Mouse (Mus musculus) R1 (cell line): ENCODE measurements around the gene Tmem9.

Source experiments
- DNase-seq: peaks from one replicate; pipeline ENCODE4 v3.0.0-alpha.2; 2018; ENCODE audit warnings: low read depth, low spot score

The Tmem9 gene

GRCm38 (mm10) chr1:136030201-136030600 is 22.3 kb downstream of the Tmem9 start:
- DNase-seq, result no peak

DNA sequence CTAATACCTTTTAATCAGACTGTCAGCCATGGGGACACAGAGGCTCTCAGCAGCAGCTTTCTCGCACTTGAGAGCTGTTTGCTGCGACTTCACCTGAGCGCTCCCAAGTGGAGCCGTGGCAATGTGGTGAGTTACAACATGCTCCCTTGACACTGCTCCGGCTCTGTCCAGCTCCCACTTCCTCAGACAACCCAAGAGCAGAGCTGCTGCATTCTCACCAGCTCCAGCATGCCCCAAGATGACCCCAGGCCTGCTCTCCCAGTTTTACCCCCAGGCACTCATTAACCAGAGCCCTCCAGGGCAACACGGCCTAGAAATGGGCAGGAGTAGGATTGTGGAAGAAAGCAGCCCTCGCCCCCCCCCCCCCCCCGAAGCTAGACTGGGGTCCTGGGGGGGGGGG is 23.7 kb downstream of the Tmem9 start:
- DNase-seq, result no peak

DNA sequence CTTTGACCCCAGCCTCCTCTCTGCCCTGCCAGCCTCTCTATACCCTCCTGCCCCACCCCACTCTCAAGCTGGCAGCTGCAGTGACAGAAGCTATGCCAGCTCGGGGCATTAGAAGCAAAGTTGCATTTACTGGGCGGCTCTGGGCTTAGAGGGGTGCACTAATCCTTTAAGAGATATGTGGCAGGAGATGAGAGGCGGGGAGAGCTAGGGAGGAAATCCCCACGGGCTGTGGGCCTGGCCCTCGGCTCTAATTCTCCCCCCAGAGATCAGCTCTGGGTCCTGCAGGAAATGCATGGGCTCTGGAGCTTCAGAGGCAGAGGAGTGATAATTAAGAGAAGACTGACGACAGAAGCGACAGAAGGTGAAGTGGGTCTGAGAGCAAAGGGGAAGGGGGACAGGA is 25.0 kb downstream of the Tmem9 start:
- no peak for DNase-seq

GRCm38 (mm10) chr1:136038746-136039538 is 31.0 kb downstream of the Tmem9 start:
- DNase-seq, result no peak

DNA sequence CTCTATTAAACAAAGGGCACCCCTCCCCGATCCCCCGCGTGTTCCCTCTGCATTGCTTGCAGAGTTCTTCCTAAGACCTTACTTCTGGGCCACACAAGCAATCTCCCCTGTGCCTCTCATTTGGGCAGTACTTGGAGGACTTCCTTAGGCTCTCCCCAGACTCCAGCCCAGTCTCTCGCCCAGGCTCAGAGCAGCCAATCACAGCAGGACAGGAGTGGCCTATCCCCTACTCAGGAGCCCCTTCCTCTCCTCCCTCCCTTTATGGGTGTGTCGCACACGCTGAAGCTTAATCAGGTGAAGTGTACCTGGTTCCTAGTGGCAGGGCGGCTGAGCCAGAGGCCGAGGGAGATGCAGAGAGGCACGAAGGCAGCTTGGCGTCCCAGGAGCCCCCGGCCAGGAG is 32.5 kb downstream of the Tmem9 start:
- DNase-seq, result no peak

DNA sequence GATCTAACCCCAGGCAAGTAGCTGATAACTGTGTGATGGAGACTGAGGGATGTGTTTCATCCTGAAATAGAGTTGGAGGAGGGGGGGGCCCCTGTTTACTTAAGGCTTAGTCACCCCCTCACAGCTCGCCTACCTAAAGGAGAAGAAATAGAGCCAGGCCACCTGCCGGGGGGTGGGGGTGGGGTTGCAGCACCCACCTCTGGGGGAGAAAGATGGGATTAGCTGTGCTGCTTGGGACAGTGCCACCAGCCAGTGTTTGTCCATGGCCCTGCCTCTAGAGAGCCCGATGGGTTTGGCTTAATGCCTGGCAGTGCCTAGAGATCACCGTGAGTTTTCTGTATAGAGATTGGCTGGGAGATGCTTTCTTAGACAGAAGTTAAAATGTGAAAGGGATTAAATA is 32.9 kb downstream of the Tmem9 start:
- no peak for DNase-seq

GRCm38 (mm10) chr1:136045774-136046173 is 37.8 kb downstream of the Tmem9 start:
- peak; percentile 66 for DNase-seq

- DNase-seq, result peak; percentile 61
Observed at GRCm38 (mm10) chr1:136047432-136047831, 39.5 kb downstream of the Tmem9 start.

DNA sequence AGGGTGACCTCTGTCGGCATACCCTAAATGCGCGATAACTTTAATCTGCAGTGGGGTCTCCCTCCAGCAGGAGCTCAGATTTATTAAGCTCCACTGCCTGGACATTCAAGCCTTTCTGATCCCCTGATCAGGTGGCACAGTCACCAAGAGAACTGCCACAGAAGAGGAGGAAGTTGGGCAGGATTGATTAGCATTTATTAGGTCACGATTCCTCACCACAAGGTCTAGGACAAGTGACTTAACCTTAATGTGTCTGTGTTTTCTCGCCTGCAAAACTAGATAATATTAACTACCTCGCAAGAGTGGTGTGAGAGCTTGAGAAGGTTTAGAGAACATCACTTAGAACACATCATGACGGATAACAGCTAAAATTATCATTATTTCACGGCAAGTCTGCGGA is 39.9 kb downstream of the Tmem9 start:
- no peak for DNase-seq

DNA sequence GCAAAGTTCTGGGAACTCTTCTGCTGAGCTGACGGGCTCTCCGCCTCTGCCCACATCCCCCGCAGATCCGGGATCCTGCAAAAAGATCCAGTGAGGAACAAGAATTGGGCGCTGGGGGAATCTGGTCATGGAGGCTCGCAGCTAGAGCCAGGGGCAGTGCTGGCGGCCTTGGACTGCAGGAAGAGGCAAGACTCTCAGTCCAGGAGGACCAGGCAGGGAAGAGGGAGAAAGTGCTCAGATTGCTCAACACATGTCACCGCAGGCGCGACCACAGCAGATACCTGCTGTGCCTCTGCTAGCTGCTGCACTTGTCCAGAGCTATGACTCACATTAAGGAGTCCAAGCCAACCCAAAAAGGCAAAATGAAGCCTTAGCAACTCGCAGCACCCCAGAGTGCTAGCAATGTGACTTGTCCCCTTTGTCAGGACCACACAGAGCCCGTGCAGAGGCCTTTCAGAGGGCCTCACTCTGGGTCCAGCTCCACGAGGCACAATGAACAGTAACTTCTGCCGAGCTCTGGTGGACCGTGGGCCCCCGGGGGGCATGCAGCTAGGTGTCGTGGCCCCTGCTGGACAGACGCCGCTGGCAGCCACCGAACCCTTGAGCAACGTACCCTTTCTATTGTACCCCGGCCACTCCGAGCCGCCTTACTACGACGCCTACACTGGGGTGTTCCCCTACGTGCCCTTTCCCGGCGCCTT is 42.5 kb downstream of the Tmem9 start, which contains the start of gene Ascl5:
Ascl5 (plus strand) TSS at position 493 of the 701 bp plus-strand sequence.
- peak; percentile 13 for DNase-seq

GRCm38 (mm10) chr1:136051013-136051315 is 43.0 kb downstream of the Tmem9 start:
- DNase-seq, result peak; percentile 59

- peak; percentile 90 for DNase-seq
Observed at GRCm38 (mm10) chr1:136051465-136051864, 43.5 kb downstream of the Tmem9 start.

- no peak for DNase-seq
Observed at GRCm38 (mm10) chr1:136052547-136052946, 44.6 kb downstream of the Tmem9 start, which contains the start of gene Cacna1s. Cacna1s (plus strand) TSS chr1:136052750.

DNA sequence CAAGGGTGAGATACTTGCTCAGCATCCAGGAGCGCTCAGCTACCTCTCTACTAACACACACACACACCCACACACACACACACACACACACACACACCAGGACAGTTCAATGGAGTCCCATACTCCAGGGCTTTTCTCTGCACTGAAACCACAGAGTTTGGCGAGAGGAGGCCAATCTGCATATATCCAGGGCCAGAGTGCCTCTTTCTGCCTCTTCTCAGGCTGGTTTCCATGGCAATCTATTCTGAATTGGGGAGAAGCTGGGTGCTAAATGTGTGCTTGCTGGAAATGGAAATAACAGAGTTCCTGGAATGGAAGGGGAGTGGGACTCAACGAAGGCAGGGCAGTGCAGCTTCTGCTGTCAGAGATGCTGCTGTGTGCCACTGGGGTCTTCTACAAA is 47.8 kb downstream of the Tmem9 start:
- DNase-seq, result no peak

DNA sequence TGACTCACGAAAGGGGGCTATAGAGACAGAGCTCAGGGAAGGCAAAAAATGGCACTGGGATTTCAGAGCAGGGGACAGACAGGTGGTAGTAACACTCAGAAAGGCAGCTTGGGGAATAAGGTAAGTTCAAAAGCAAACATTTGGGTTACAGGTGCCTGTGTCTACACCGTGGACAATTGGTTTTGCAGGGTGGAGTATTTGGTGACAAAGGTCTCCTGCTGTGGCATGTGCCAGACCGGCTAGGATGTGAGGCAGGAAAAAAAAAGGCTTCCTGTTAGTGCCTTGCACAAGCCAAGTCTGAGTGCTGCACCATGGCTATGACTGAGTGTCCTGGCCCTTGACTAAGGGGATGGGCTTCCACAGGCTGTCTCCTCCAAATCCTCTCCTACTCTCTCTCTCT is 50.6 kb downstream of the Tmem9 start:
- DNase-seq, result no peak

DNA sequence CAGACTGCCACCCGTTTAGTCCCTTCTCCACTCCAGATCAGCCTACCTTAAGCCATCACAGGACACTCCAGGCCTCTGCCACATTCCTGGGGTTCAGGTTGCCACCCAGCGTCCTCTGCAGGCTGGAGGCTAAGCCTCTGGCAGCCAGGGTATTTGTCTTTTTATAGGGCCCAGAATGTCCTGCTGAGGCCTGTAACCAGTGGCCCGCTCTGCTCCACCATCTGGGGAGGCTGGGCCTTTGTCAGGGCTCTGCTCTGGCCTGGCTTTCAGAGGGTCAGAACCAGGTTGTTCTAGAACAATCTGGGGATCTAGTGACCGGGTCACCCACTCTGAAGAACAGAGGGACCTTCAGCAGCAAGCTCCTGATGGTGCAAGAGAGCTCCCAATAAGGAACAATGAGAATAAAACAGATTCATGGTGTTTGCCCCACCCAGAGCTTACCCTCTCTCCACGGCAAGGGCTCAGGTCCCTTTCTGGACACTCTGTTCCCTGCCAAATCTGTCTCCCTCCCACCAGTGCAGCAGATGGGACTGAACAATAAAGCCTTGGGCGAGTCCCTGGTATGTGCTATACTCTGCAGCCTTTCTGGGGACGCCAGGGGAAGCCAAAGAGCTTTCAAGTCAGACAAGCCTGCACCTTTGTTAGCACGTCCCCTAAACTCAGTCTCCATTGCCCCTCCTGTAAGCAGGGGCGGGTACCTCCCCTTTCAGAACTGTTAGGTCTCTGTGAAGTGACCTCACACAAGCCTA is 53.3 kb downstream of the Tmem9 start:
- DNase-seq, result no peak

- no peak for DNase-seq
Observed at GRCm38 (mm10) chr1:136061790-136062141, 53.8 kb downstream of the Tmem9 start.

DNA sequence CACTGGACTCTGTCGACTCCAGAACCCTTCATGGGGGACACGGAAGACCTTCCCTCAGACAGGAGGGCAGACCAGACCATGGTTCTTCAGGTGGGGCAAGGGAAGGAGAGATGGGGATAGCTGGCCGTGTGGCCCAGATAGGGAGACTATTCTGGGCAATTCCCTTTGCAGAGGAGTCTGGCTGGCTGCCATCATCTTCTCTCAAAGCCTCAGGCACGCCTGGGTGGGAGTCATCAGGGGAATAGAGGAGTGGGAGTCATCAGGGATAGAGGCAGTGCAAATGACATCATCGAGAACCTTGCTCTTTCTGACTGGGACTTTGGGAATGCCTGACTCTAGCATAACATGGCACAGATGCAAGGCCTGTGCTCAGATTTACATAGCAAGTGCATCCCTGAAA is 56.0 kb downstream of the Tmem9 start:
- no peak for DNase-seq

GRCm38 (mm10) chr1:136066621-136067020 is 58.7 kb downstream of the Tmem9 start:
- no peak for DNase-seq

- DNase-seq, result no peak
Observed at GRCm38 (mm10) chr1:136067579-136067978, 59.6 kb downstream of the Tmem9 start.

DNA sequence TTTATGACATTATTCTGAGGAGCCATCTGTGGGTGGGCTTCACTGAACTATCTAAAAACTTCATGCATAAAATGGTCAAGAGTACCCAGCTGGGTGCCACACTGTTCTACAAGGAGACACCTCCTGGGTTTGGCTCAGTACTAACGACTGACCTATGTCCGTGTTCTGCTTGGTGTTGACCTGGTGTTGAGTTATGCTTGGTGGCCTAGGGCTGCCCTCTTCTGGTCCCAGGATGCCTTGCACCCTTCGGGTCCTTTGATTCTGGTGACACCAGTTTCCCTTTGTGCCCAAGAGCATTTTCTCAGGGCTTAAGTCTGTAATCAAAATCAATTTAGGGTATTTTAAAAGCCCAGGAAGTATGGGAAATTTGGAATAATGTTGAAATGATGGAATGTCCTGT is 68.1 kb downstream of the Tmem9 start:
- DNase-seq, result peak; percentile 36

DNA sequence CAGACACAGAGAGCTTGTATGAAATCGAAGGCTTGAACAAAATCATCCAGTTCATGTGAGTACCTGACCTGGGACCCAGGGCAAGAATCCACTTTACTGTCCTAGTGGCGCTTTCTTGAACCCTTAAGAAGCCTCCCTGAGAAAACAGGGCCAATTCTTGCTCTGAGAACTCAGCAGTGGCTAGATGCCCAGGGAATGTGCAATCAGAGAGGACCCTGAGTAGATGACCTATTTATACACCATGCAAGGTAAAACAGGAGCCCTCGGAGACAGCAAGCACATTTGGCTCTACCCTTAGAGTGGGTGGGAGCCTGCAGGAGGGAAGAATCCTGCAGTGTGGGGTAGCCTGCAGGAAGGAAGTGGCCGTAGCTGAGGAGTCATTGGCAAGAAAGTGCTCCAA is 69.7 kb downstream of the Tmem9 start:
- no peak for DNase-seq

GRCm38 (mm10) chr1:136081161-136081560 is 73.2 kb downstream of the Tmem9 start:
- DNase-seq, result no peak
